Mouse (Mus musculus): ENCODE measurements around the gene Kank3.

DNA sequence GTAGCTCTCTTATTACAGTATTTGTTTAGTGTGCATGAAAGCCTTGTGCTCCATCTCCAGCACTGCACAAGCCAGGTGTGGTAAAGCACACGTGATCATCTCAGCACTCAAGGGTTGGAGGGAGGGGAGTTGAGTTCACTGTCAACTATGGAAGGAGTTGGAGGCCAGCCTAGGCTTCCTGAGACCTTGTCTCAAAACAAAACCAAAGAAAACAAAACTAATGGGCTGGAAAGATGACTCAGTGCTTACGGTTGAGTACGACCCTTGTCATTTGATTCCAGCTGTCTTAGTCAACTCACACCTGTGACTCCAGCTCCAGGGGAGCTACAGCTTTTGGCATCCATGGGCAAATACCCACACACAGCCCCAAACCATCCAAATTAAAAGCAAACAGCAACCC is 2.2 kb downstream of the Kank3 start:
- no peak for TF ChIP-seq CTCF (IDR thresholded peaks at IDR 0.05)
- TF ChIP-seq EP300 (IDR thresholded peaks at IDR 0.05): no peak

Measured in lung, postnatal 0 days (tissue).